Mouse (Mus musculus) heart, embryonic 15.5 days (tissue): ENCODE results near the gene Mylk. TPM values are rescaled to one million over a fixed set of nuclear protein-coding genes. Genes with fewer than 3 reads are reported as not detected.
A peak's percentile ranks its signal among the peaks of the same experiment; 100 is the strongest.

Experiments used
- ATAC-seq: fragments of 200-750 bp; cut with Nextera tagmentation; replicated peaks from 2 replicates; pipeline ENCODE4 v1.8.0; 2017; ENCODE audit warnings: low read depth, moderate TSS enrichment; ENCODE audit not compliant: insufficient number of reproducible peaks, insufficient read depth, low FRiP score
- H3K27ac ChIP-seq: fragments of 300-500 bp; sonication (generic); 2 replicates; pipeline ENCODE4 v1.5.1; 2015; ENCODE audit warnings: mild to moderate bottlenecking, inconsistent platforms
- H3K27me3 ChIP-seq: fragments of 300-500 bp; sonication (generic); 2 replicates; pipeline ENCODE4 v1.6.1; 2015; ENCODE audit warnings: inconsistent platforms
- H3K36me3 ChIP-seq: fragments of 300-500 bp; sonication (generic); 2 replicates; pipeline ENCODE4 v1.6.1; 2015; ENCODE audit warnings: mild to moderate bottlenecking, inconsistent platforms
- H3K4me1 ChIP-seq: fragments of 300-500 bp; sonication (generic); replicated peaks from 2 replicates; pipeline ENCODE4 v1.6.1; 2015; ENCODE audit warnings: inconsistent platforms
- H3K4me2 ChIP-seq: fragments of 300-500 bp; sonication (generic); 2 replicates; pipeline ENCODE4 v1.6.1; 2015; ENCODE audit warnings: inconsistent platforms, mild to moderate bottlenecking, moderate library complexity
- H3K4me3 ChIP-seq: fragments of 300-500 bp; sonication (generic); 2 replicates; pipeline ENCODE4 v1.5.1; 2015; ENCODE audit warnings: mild to moderate bottlenecking, inconsistent platforms
- H3K9ac ChIP-seq: fragments of 300-500 bp; sonication (generic); 2 replicates; pipeline ENCODE4 v1.6.1; 2015; ENCODE audit warnings: mild to moderate bottlenecking, inconsistent platforms
- H3K9me3 ChIP-seq: fragments of 300-500 bp; sonication (generic); replicated peaks from 2 replicates; pipeline ENCODE4 v1.6.1; 2016; ENCODE audit warnings: inconsistent platforms
- WGBS: fragments of 180-500 bp; shearing (Covaris S2); methylation state at CpG from one replicate; pipeline ENCODE4 v1.1.7; 2015; ENCODE audit warnings: mixed read lengths; 5-methylcytosine and 5-hydroxymethylcytosine counted together
- polyA plus RNA-seq: library from polyadenylated mRNA; unstranded; fragments of >200 nt; fragmentation: Nextera tagmentation; extraction: Ambion mirVana; gene quantifications from 2 replicates; pipeline ENCODE4 v1.2.1, GENCODE M21; 2015

The Mylk gene
- polyA plus RNA-seq, 1 experiment from 2014 or later: 10.1 TPM

DNA sequence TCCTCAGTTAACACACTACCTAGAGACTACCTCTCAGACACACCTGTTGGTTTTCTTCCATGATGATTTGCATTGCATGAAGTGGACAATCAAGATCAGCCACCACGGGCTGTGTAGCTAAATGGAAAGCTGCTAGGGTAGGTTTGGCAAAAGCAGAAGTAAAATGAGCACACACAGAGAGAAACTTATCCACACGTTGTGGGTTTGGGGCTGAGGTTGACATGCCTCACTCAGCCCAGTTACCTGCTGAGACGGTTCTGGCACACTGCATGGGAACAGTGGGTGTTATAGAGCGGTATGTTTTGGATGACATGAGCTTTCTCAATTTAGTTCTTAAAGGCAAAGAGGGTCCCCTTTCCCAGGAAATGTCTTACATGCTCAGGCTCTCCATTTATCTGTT is 25.1 kb downstream of the Mylk start:
- Histone ChIP-seq H3K36me3 (no peaks in the 10 kb centered on the region), H3K27ac (no peak overlapping the region), H3K4me2 (no peak overlapping the region), H3K9me3 (no peaks in the 10 kb centered on the region), H3K4me3 (no peak overlapping the region), H3K27me3 (no peaks in the 10 kb centered on the region), H3K4me1 (no peaks in the 10 kb centered on the region), H3K9ac (no peak overlapping the region)
- WGBS: 80% methylated on average over 4 of the region's 4 CpGs
- ATAC-seq: no peak

DNA sequence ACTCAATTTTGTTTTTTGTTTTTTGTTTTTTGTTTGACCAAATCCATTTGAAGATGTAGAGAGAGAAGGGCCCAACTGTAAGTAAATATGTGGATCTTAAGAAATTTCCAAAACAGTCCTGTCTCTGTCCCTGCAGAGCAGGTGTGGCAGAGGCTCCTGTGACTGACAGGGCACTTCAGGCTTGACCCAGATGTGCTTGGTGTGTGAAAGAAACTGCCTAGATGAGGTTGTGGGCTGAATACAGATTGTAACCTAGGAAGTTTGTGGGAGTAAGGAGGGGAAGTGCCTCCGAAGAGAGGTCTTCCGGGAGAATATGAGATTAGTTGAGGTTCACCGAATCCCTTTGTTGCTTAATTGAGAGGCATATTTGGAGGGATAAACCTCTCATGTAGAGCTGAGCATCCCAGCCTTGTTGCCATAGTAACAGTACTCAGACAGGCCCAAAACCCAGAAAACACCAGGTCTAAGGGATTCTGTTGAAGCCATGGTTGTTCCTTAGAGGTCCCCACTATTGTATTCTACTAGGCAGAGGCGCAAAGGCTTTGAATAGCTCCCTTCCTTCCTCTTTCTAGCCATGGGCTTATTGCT is 27.5 kb downstream of the Mylk start:
- H3K27ac ChIP-seq: no peak overlapping the region
- no peaks in the 10 kb centered on the region for H3K27me3 ChIP-seq
- H3K4me3 ChIP-seq: no peak overlapping the region
- 71% methylated on average over 4 of the region's 4 CpGs for WGBS
- no peak for ATAC-seq
- H3K9me3 ChIP-seq: no peaks in the 10 kb centered on the region
- no peaks in the 10 kb centered on the region for H3K4me1 ChIP-seq
- H3K9ac ChIP-seq: no peak overlapping the region
- H3K36me3 ChIP-seq: no peaks in the 10 kb centered on the region
- H3K4me2 ChIP-seq: no peak overlapping the region

DNA sequence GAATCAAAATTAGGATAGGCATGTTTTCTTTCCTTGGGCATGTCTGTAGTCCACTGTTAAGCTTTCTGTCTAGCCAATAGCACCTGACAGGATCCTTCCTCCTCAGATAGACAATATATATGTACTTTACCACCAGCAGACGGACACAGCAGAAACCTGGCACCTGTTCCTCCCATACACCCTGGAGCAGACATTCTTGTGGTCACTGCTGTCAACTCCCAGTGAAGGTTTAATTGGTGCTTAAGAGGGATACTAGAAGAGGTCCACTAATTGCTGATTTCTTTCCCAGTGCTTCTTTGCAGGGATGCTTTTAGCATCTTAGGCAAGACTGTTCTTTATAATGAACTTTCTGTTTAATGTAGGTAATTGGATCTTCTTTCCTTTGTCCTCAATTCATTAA is 37.4 kb downstream of the Mylk start:
- Histone ChIP-seq H3K4me1 (no peaks in the 10 kb centered on the region), H3K9me3 (no peaks in the 10 kb centered on the region), H3K27ac (no peak overlapping the region), H3K27me3 (peaks cover 4% of the 10 kb centered on the region; the same call in 1 of the 2 replicates), H3K36me3 (no peaks in the 10 kb centered on the region), H3K4me2 (no peak overlapping the region), H3K4me3 (no peak overlapping the region), H3K9ac (no peak overlapping the region)
- ATAC-seq: no peak
- WGBS: 57% methylated on average over 1 of the region's 1 CpGs

DNA sequence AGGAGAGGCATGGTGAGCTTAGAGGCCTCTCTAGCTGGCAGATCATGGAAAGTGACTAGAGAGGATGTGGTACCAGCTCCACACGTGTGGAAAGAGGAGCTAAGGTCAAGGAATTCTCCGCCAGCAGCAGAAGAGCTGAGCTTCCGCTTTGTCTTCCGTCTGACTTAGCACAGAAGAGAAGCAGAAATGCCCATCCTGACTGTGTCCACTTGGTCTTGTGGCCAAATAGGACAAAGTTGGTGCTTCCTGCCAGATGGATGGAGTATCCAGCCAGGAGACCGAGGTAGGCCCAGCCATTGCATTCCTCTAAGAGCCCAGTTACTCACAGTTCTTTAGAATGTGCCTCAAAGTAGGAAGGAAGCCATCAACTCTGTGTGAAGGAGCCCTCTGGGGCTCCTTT is 38.5 kb downstream of the Mylk start:
- no peak overlapping the region for H3K9ac ChIP-seq
- no peaks in the 10 kb centered on the region for H3K9me3 ChIP-seq
- 80% methylated on average over 5 of the region's 5 CpGs for WGBS
- H3K36me3 ChIP-seq: no peaks in the 10 kb centered on the region
- H3K4me2 ChIP-seq: no peak overlapping the region
- no peaks in the 10 kb centered on the region for H3K4me1 ChIP-seq
- no peak overlapping the region for H3K27ac ChIP-seq
- ATAC-seq: no peak
- peaks cover 4% of the 10 kb centered on the region; the same call in 1 of the 2 replicates for H3K27me3 ChIP-seq
- no peak overlapping the region for H3K4me3 ChIP-seq

DNA sequence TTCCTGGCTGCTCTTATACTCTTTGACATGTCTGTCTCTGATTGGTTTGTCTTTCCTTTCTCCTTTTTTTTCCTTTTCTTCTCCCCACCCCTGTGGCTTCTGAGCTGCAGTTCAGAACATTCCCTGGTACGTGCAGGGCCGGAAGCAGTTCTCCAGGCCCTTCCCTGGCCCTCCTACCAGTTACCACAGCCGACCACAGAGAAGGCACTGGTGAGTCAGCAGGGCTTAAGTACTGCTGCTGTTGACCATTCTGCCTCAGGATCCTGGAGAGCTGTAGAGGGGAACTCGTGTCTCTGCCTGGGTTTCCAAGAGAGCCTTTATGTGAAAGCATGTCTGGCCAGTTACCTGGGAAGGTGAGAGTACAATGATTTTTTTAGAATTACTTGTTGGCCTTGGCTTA is 39.7 kb downstream of the Mylk start:
- Histone ChIP-seq H3K4me3 (no peak overlapping the region), H3K4me1 (no peaks in the 10 kb centered on the region), H3K27ac (no peak overlapping the region), H3K4me2 (no peak overlapping the region), H3K9me3 (no peaks in the 10 kb centered on the region), H3K36me3 (no peaks in the 10 kb centered on the region), H3K27me3 (peaks cover 4% of the 10 kb centered on the region; the same call in 1 of the 2 replicates), H3K9ac (no peak overlapping the region)
- WGBS: 62% methylated on average over 4 of the region's 4 CpGs
- ATAC-seq: no peak

DNA sequence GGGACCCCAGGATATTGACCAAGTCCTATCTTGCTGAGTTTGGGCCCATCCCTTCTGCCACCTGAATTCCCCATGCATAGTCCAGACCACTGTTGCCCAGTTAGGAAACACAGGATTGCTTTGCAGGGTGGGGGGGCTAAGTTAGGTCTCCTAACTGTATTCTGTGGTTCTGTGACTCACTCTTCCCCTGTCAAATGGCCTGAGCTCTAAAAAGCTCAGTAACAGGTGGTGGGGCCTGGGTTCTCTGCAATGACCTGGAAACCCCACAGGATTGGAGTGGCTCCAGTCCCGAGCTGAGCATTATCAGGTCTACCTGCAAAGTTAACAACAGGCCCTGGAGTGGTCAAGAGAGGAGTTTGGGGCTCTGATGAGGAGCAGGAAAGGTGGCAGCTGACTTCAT is 47.5 kb downstream of the Mylk start:
- Histone ChIP-seq H3K4me1 (peaks cover 21% of the 10 kb centered on the region), H3K27me3 (no peaks in the 10 kb centered on the region), H3K36me3 (no peaks in the 10 kb centered on the region), H3K9me3 (no peaks in the 10 kb centered on the region), H3K4me3 (no peak overlapping the region), H3K27ac (peak overlapping the region; percentile 3; the same call in 1 of the 2 replicates), H3K9ac (no peak overlapping the region), H3K4me2 (no peak overlapping the region)
- no peak for ATAC-seq
- WGBS: 28% methylated on average over 1 of the region's 1 CpGs

DNA sequence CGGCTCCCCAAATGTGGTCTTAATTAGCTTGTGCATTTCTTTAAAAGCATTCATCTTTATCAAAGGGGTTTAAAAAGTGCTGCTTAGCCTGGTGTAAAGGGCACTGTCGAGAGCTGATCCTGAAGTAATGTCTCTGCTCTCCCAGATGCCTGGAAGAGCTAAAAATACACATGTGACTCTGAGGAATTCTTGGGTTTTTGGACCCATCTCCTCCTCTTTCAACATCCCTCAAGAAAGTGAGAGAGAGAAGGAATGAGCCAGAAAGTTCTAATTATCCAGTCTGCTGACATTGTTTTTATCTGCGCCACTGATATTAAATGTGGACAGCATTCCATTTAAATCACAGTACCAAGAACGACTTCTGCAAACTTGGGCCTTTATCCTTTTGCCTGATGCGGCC is 48.0 kb downstream of the Mylk start:
- H3K9me3 ChIP-seq: no peaks in the 10 kb centered on the region
- H3K4me2 ChIP-seq: no peak overlapping the region
- H3K27me3 ChIP-seq: no peaks in the 10 kb centered on the region
- no peaks in the 10 kb centered on the region for H3K36me3 ChIP-seq
- H3K27ac ChIP-seq: peak overlapping the region; percentile 3; the same call in 1 of the 2 replicates
- H3K9ac ChIP-seq: no peak overlapping the region
- WGBS: 47% methylated on average over 5 of the region's 5 CpGs
- H3K4me3 ChIP-seq: no peak overlapping the region
- ATAC-seq: no peak; the same call in 1 of the 2 replicates
- peaks cover 21% of the 10 kb centered on the region for H3K4me1 ChIP-seq

DNA sequence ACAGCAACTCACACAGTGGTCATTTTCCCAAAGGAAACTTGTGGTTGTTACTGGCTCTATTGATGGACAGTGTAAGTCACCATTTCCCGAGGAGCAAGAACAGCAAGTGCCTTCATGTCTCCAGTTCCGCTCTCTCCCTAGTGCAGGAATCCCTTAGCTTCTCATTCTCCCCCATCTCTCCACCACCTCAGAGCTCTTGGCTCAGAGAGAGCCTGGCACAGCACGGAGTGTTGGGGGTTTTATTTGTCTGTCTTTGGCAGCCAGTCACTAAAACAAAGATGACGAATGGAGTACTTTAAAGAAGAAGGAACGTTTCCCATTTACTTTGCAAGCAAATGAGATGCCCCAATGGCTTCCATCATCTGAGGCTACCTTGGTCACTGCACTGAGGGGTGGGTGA is 56.2 kb downstream of the Mylk start:
- Histone ChIP-seq H3K27me3 (0 out of 2 replicates have a peak, but pooled peaks cover 3% of the 10 kb centered on the region), H3K27ac (no peak overlapping the region), H3K9me3 (no peaks in the 10 kb centered on the region), H3K36me3 (no peaks in the 10 kb centered on the region), H3K4me2 (no peak overlapping the region), H3K4me1 (no peaks in the 10 kb centered on the region), H3K9ac (no peak overlapping the region), H3K4me3 (no peak overlapping the region)
- no peak for ATAC-seq
- 78% methylated on average over 5 of the region's 5 CpGs for WGBS

DNA sequence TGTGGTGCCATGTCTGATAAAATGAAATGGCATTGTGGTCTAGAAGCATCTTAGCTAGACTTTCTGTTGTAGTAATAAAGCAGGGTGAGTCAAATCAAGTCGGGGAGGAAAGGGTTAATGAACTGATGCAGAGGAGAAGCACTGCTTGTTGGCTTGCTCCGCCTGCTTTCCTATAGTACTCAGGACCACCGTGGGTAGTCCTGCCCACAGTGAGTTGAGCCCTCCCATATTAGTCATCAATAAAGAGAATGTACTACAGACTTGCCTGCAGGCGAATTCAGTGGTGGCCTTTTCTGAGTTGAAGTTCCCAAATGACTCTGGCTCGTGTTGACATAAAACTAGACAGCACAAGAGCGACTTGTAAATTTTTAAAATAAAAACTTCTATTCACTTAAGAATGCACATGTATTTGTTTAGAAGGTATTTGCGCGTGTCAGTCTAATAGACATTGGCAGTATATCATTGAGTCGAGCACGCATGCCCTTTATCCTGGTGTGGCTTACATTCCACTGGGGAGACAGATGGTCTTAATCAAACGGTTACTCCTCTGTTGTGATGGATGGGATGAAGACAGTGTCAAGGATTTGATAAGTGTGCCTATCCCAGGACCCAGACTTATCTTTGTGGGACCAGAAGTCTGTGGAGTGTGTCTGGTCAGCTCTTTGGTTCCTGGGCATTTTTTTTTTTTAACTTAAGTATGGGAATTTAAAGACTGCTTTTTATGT is 59.4 kb downstream of the Mylk start:
- Histone ChIP-seq H3K9ac (no peak overlapping the region), H3K9me3 (no peaks in the 10 kb centered on the region), H3K27ac (no peak overlapping the region), H3K4me2 (no peak overlapping the region), H3K4me3 (no peak overlapping the region), H3K4me1 (peaks cover 8% of the 10 kb centered on the region), H3K27me3 (0 out of 2 replicates have a peak, but pooled peaks cover 3% of the 10 kb centered on the region), H3K36me3 (no peaks in the 10 kb centered on the region)
- WGBS: 45% methylated on average over 11 of the region's 11 CpGs
- ATAC-seq: no peak

DNA sequence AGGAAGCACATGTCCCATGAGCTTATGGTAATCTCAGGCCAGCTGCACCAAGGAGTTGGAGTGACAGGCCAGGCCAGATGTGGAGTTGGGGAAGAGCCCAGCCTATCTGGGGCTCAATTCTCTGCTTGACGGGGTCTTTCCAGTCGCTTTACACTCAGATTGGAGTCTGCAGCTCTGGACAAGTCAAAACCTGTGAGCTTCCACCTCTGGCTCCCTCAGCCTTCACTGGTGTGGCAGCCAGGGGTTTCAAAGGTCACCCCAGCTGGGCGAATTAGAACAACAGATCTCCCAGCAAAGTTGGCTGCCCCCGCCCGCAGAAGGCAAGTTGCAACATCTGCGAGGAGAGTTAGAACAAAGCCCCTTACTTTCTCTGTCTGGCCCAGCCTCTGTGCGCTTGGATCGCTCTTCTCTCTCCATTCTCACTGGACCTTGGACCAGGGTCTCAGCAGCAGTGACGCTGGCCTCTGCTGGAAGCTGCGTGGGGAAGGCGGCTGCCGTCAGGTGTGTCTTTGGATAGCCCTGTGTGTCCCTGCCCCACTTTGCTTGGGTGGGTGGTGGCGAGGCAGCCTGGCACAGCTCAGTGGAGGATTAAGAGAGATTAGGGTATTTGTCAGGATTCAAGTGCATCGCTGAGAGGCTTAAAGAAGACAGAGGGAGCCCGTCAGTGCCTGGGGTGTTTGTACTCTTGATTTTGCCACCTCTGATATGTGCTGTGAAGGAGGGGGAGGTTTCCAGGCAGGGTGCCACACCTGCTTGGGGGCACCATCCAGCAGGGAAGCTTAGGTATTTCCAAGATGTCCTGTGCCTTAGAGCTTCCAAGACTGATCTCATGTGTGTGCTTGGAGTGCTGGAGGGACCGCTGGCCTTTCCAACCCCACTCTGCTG is 62.1 kb downstream of the Mylk start:
- H3K9me3 ChIP-seq: no peaks in the 10 kb centered on the region
- H3K36me3 ChIP-seq: no peaks in the 10 kb centered on the region
- H3K4me3 ChIP-seq: no peak overlapping the region; the same call in 1 of the 2 replicates
- H3K27ac ChIP-seq: 0 out of 2 replicates have a peak overlapping the region, but pooled peaks have one; percentile 46
- H3K27me3 ChIP-seq: 0 out of 2 replicates have a peak, but pooled peaks cover 3% of the 10 kb centered on the region
- H3K9ac ChIP-seq: no peak overlapping the region
- 32% methylated on average over 16 of the region's 16 CpGs for WGBS
- H3K4me2 ChIP-seq: peak overlapping the region; percentile 34
- peaks cover 8% of the 10 kb centered on the region for H3K4me1 ChIP-seq
- ATAC-seq: no peak; the same call in 1 of the 2 replicates

DNA sequence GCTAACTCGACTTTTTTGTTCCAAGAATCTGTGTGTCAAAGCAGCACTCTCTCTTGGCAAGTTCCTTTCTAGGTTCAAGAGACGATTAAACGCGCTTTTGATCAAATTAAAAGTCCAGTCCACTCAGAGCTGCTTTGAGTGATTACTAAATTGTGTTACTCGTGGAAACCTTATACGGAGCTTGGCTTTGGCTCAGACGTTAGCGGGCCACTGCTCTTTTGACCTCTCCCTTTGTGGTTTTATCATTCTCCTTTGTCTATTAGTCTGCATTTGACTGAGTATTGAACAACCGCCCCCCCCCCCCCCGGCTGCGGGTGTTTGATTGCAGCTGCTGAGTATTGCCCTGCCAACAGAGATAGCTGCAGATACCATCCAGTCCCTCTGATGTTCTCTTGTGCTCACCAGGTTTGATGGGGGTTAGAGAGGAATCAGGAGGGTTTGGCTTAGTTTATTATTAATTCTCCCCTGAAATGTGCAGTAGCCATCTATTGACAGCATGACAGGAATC is 62.8 kb downstream of the Mylk start:
- Histone ChIP-seq H3K27ac (no peak overlapping the region), H3K36me3 (no peaks in the 10 kb centered on the region), H3K4me2 (no peak overlapping the region), H3K4me3 (no peak overlapping the region), H3K27me3 (0 out of 2 replicates have a peak, but pooled peaks cover 3% of the 10 kb centered on the region), H3K9me3 (no peaks in the 10 kb centered on the region), H3K4me1 (peaks cover 8% of the 10 kb centered on the region), H3K9ac (no peak overlapping the region)
- 35% methylated on average over 11 of the region's 11 CpGs for WGBS
- no peak for ATAC-seq
